Mouse (Mus musculus): ENCODE data around the gene Vwa1.

- TF ChIP-seq CTCF (IDR thresholded peaks at IDR 0.05; ENCODE audit: low read depth) (no peak), EP300 (IDR thresholded peaks at IDR 0.05; ENCODE audit: low read depth) (0 out of 2 replicates have a peak, but pooled peaks have one; percentile 58)
These were observed 6.4 kb upstream of the Vwa1 start for GRCm38 (mm10) chr4:155780895-155781294.
